Mouse (Mus musculus): ENCODE measurements around the gene Mettl7a3. TPM values are rescaled to one million over a fixed set of nuclear protein-coding genes. Genes with fewer than 3 reads are reported as not detected.
"Not testable (repeated sequence)": the region's sequence is repeated elsewhere in the genome, so short reads cannot be mapped to it uniquely, and the experiment has no call there.

The Mettl7a3 gene
- polyA plus RNA-seq, 1 experiment from 2014 or later: not detected

DNA sequence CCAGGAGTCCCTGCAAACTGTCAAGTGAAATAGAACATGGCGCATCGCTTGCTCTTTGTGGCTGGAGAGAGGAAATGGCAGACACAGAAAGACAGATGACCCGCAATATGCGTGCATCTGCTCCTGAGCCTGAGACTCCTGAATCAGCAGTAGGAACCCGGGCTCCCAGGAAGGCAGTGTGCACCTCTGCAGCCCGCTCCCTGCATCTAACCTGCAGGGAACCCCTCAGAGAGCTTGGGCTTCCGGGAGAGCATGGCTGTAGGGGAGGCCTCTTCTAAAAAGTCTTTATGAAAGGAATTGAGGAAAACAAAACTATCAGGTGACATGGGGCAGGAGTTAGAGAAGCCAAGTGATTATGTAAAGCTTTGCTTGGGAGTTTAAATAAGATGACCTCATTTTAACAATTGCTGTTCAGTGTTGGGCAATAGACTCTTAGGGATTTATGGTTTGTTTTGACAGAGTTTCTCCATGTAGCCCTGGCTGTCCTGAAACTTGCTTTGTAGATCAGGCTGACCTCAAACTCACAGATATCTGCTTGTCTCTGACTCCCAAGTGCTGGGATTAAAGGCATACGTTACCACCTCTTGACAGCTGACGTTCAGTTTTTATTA, 14.3 kb upstream of the Mettl7a3 start:
- Histone ChIP-seq H3K4me3 (ENCODE audit: low read depth, low read length) (no peak overlapping the region), H3K9ac (ENCODE audit: low read length) (no peak overlapping the region), H3K27me3 (replicated peaks; ENCODE audit: control insufficient read depth, insufficient read depth, low read length) (no peaks in the 10 kb centered on the region), H3K9me3 (ENCODE audit: control insufficient read depth, low read length) (no peaks in the 10 kb centered on the region), H3K27ac (ENCODE audit: low read depth) (peak overlapping the region; percentile 70), H3K36me3 (ENCODE audit: control insufficient read depth, insufficient read depth, low read length) (no peaks in the 10 kb centered on the region), H3K4me1 (replicated peaks; ENCODE audit: control insufficient read depth, insufficient read depth, low read length) (peaks cover 5% of the 10 kb centered on the region; the same call in 1 of the 2 replicates), H3K4me2 (ENCODE audit: low read length) (0 out of 2 replicates have a peak overlapping the region, but pooled peaks have one; percentile 11)
- DNase-seq (ENCODE audit: low spot score): peak; percentile 61
- 33% methylated on average over 9 of the region's 9 CpGs for WGBS
- ATAC-seq (replicated peaks; ENCODE audit: low FRiP score, low TSS enrichment, low read depth): 0 out of 2 replicates have a peak, but pooled peaks have one; percentile 40

DNA sequence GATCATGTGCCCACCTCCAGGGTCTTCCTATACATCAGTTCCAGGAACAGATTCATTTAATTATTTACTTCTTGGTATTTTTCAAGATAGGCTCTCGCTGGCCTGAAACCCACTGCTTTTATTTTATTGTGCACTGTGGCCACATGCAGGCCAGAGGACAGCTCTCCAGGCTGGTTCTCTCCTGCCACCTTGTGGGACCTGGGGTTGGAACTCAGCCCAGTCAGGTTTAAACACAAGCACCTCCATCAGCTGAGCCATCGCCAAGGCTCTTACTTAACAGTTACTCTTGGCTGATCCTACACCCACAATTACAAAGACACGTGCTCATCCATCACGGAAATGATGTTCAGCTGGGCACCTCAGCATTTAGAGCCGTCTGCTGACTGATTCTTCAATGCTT, 13.6 kb upstream of the Mettl7a3 start:
- Histone ChIP-seq H3K27ac (ENCODE audit: low read depth) (no peak overlapping the region), H3K9ac (ENCODE audit: low read length) (no peak overlapping the region), H3K9me3 (ENCODE audit: control insufficient read depth, low read length) (no peaks in the 10 kb centered on the region), H3K4me3 (ENCODE audit: low read depth, low read length) (no peak overlapping the region), H3K4me2 (ENCODE audit: low read length) (no peak overlapping the region), H3K36me3 (ENCODE audit: control insufficient read depth, insufficient read depth, low read length) (no peaks in the 10 kb centered on the region), H3K4me1 (replicated peaks; ENCODE audit: control insufficient read depth, insufficient read depth, low read length) (peaks cover 5% of the 10 kb centered on the region; the same call in 1 of the 2 replicates), H3K27me3 (replicated peaks; ENCODE audit: control insufficient read depth, insufficient read depth, low read length) (no peaks in the 10 kb centered on the region)
- no peak for DNase-seq (ENCODE audit: low spot score)
- WGBS: 40% methylated on average over 5 of the region's 5 CpGs
- no peak; the same call in 1 of the 2 replicates for ATAC-seq (replicated peaks; ENCODE audit: low FRiP score, low TSS enrichment, low read depth)

DNA sequence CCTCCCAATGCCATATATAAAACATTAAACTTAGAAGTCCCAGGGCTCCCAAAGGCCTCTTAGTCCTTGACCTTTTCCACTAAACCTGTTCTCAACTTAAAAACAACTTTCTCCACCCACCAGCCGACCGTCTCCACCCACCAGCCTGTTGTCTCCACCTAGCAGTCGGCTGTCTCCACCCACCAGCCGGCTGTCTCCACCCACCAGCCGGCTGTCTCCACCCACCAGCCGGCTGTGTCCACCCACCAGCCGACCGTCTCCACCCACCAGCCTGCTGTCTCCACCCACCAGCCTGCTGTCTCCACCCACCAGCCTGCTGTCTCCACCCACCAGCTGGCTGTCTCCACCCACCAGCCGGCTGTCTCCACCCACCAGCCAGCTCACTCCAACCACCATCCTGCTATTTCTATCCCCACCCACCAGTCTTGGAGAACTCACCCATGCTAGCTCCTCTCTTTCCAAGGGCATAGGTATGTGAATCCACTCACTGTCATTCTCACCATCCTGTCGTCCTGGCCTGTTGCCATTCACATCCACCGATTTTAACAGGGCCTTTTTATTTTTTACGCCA, 10.6 kb upstream of the Mettl7a3 start:
- no peak overlapping the region for H3K27ac ChIP-seq (ENCODE audit: low read depth)
- H3K4me3 ChIP-seq (ENCODE audit: low read depth, low read length): no peak overlapping the region
- H3K9ac ChIP-seq (ENCODE audit: low read length): no peak overlapping the region
- peaks cover 5% of the 10 kb centered on the region; the same call in 1 of the 2 replicates for H3K4me1 ChIP-seq (replicated peaks; ENCODE audit: control insufficient read depth, insufficient read depth, low read length)
- no peak for ATAC-seq (replicated peaks; ENCODE audit: low FRiP score, low TSS enrichment, low read depth)
- H3K27me3 ChIP-seq (replicated peaks; ENCODE audit: control insufficient read depth, insufficient read depth, low read length): no peaks in the 10 kb centered on the region
- H3K36me3 ChIP-seq (ENCODE audit: control insufficient read depth, insufficient read depth, low read length): no peaks in the 10 kb centered on the region
- no peak for DNase-seq (ENCODE audit: low spot score)
- no peak overlapping the region for H3K4me2 ChIP-seq (ENCODE audit: low read length)
- WGBS: 72% methylated on average over 12 of the region's 12 CpGs
- no peaks in the 10 kb centered on the region for H3K9me3 ChIP-seq (ENCODE audit: control insufficient read depth, low read length)

DNA sequence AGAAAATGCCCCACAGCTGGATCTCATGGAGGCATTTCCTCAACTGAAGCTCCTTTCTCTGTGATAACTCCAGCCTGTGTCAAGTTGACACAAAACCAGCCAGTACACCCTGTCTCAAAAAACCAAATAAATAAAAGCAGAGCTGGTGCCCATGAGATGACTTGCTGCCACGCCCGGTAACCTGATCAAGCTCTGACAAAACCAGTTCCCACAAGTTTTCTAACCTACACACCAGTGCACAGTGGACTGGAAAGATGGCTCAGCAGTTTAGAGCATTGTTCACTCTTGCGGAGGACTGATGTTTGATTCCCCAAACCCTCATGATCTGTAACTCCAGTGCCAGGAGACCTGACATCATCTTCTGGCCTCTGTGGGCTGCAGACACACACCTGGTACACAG, 9.5 kb upstream of the Mettl7a3 start:
- peaks cover 2% of the 10 kb centered on the region; the same call in 1 of the 2 replicates for H3K4me1 ChIP-seq (replicated peaks; ENCODE audit: control insufficient read depth, insufficient read depth, low read length)
- H3K27me3 ChIP-seq (replicated peaks; ENCODE audit: control insufficient read depth, insufficient read depth, low read length): no peaks in the 10 kb centered on the region
- DNase-seq (ENCODE audit: low spot score) (no peak), ATAC-seq (replicated peaks; ENCODE audit: low FRiP score, low TSS enrichment, low read depth) (no peak)
- no peak overlapping the region for H3K27ac ChIP-seq (ENCODE audit: low read depth)
- no peak overlapping the region for H3K4me2 ChIP-seq (ENCODE audit: low read length)
- no peak overlapping the region for H3K4me3 ChIP-seq (ENCODE audit: low read depth, low read length)
- no peak overlapping the region for H3K9ac ChIP-seq (ENCODE audit: low read length)
- H3K9me3 ChIP-seq (ENCODE audit: control insufficient read depth, low read length): no peaks in the 10 kb centered on the region
- H3K36me3 ChIP-seq (ENCODE audit: control insufficient read depth, insufficient read depth, low read length): no peaks in the 10 kb centered on the region
- 87% methylated on average over 3 of the region's 3 CpGs for WGBS

DNA sequence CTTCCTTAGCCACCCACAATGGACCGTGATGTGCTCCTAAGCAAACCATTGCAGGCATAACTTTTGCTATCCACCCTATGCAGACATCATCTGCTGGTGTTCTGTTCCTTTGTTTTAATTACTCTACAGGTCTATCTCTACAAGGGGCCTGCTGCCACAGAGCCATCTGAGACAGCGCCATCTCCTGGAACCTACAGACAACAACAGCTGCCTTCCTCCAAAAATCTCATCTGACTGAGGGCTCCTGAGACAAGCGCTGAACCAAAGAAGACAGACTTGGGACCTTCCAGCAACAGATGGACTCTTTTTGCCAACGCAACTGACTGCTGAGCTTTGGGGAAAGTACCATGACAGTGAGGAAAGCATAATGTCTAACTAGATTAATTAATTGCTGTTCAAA, 6.6 kb upstream of the Mettl7a3 start:
- DNase-seq (ENCODE audit: low spot score); H3K4me2 ChIP-seq (ENCODE audit: low read length); H3K4me1 ChIP-seq (replicated peaks; ENCODE audit: control insufficient read depth, insufficient read depth, low read length); H3K27ac ChIP-seq (ENCODE audit: low read depth); H3K27me3 ChIP-seq (replicated peaks; ENCODE audit: control insufficient read depth, insufficient read depth, low read length); H3K9ac ChIP-seq (ENCODE audit: low read length); ATAC-seq (replicated peaks; ENCODE audit: low FRiP score, low TSS enrichment, low read depth); H3K36me3 ChIP-seq (ENCODE audit: control insufficient read depth, insufficient read depth, low read length); H3K9me3 ChIP-seq (ENCODE audit: control insufficient read depth, low read length); H3K4me3 ChIP-seq (ENCODE audit: low read depth, low read length): not testable (repeated sequence)
- WGBS: 66% methylated on average over 3 of the region's 4 CpGs

DNA sequence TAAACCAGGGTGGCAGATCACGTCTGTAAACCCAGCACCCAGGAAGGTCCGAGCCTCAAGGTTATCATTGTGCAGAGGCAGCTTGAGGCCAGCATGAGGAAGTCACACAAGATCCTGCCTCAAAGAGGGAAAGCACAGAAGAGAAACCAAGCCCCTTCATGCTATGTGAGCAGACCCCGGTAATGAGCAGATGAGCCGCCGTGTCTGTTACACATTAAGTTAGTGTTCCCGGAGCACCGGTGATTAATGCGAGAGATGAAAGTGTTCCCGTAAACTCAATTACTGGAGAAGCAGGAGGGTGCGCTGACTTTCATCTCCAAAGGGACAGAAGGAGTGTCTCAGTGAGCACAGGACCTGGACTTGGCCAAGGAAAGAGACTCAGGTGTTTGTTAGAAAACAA, 5.4 kb upstream of the Mettl7a3 start:
- H3K36me3 ChIP-seq (ENCODE audit: control insufficient read depth, insufficient read depth, low read length); H3K4me3 ChIP-seq (ENCODE audit: low read depth, low read length); H3K4me1 ChIP-seq (replicated peaks; ENCODE audit: control insufficient read depth, insufficient read depth, low read length); H3K4me2 ChIP-seq (ENCODE audit: low read length); H3K27me3 ChIP-seq (replicated peaks; ENCODE audit: control insufficient read depth, insufficient read depth, low read length); H3K9ac ChIP-seq (ENCODE audit: low read length); H3K27ac ChIP-seq (ENCODE audit: low read depth); DNase-seq (ENCODE audit: low spot score); H3K9me3 ChIP-seq (ENCODE audit: control insufficient read depth, low read length); ATAC-seq (replicated peaks; ENCODE audit: low FRiP score, low TSS enrichment, low read depth): not testable (repeated sequence)
- 52% methylated on average over 10 of the region's 10 CpGs for WGBS

DNA sequence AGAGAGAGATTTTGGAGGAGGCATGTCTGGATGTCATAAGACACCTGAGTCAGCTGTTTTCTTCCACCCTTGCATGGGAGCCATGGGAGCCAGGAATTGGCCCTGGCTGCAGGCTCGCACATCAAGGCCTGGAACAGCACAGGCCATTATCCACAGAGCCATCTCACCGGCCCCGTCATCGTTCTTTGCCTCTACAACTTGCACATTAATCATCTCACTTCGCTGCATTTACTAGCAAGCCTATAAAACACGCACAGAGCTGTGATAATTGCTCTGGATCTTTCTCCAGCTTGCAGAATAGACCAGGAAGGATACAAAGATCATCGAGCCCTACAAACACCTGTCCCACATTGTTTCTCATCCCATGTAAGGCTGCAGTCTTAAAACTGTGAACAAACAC, 4.0 kb upstream of the Mettl7a3 start:
- Histone ChIP-seq H3K4me3 (ENCODE audit: low read depth, low read length) (no peak overlapping the region), H3K4me2 (ENCODE audit: low read length) (no peak overlapping the region), H3K36me3 (ENCODE audit: control insufficient read depth, insufficient read depth, low read length) (no peaks in the 10 kb centered on the region), H3K27me3 (replicated peaks; ENCODE audit: control insufficient read depth, insufficient read depth, low read length) (no peaks in the 10 kb centered on the region), H3K9ac (ENCODE audit: low read length) (no peak overlapping the region), H3K27ac (ENCODE audit: low read depth) (no peak overlapping the region), H3K9me3 (ENCODE audit: control insufficient read depth, low read length) (no peaks in the 10 kb centered on the region), H3K4me1 (replicated peaks; ENCODE audit: control insufficient read depth, insufficient read depth, low read length) (no peaks in the 10 kb centered on the region)
- ATAC-seq (replicated peaks; ENCODE audit: low FRiP score, low TSS enrichment, low read depth) (no peak), DNase-seq (ENCODE audit: low spot score) (no peak)
- WGBS: 66% methylated on average over 7 of the region's 7 CpGs

DNA sequence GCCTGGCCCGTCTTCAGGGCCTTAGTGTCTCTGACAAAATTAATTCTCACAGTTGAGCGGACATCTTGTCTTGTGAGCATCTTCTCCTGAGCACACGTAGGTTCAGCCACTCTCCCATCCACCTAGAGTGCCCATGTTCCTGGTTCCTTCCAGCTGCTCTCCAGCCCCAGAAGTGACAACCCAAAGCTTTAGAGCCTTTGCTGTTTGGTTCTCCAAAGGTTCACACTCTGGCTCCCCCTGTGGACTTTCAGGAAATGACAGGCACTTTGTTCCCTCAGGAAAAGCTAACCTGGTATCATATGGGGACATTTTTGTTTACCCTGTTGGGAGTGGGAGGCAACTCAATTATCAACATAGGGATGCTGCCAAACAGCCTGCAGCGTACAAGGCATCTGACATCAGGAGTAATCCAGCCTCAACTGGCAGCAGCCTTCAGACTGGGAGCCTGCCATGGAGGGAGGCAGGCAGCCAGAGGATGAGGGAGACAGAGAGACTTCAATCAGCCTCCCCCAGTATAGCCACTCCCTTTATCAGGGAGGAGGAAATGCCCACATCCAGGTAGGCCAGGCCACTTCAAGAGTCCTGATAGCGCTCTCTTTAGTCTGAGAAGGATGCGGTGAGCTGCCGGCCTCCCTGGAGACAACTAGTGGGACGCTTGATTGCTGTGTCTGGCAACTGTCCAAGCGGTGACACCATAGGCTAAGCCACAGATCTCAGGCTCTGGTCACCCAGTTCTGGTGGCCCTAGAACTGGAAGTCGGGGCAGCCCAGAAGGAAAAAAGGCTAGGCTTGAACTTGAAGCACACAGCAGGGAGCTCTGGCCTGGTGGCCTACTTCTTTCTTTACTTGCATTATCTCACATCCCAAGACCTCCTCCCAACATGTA, 2.4 kb upstream of the Mettl7a3 start:
- not testable (repeated sequence) for H3K4me3 ChIP-seq (ENCODE audit: low read depth, low read length); DNase-seq (ENCODE audit: low spot score); H3K27ac ChIP-seq (ENCODE audit: low read depth); ATAC-seq (replicated peaks; ENCODE audit: low FRiP score, low TSS enrichment, low read depth); H3K4me2 ChIP-seq (ENCODE audit: low read length); H3K27me3 ChIP-seq (replicated peaks; ENCODE audit: control insufficient read depth, insufficient read depth, low read length); H3K36me3 ChIP-seq (ENCODE audit: control insufficient read depth, insufficient read depth, low read length); H3K4me1 ChIP-seq (replicated peaks; ENCODE audit: control insufficient read depth, insufficient read depth, low read length); H3K9me3 ChIP-seq (ENCODE audit: control insufficient read depth, low read length); H3K9ac ChIP-seq (ENCODE audit: low read length)
- WGBS: 37% methylated on average over 2 of the region's 10 CpGs
